Mouse (Mus musculus): Measurements from ENCODE around the gene Prrt2. TPM values are rescaled to one million over a fixed set of nuclear protein-coding genes. Genes with fewer than 3 reads are reported as not detected.

The Prrt2 gene
- total and polyA plus RNA-seq, 2 experiments, result 0.75 TPM; not detected in 1

DNA sequence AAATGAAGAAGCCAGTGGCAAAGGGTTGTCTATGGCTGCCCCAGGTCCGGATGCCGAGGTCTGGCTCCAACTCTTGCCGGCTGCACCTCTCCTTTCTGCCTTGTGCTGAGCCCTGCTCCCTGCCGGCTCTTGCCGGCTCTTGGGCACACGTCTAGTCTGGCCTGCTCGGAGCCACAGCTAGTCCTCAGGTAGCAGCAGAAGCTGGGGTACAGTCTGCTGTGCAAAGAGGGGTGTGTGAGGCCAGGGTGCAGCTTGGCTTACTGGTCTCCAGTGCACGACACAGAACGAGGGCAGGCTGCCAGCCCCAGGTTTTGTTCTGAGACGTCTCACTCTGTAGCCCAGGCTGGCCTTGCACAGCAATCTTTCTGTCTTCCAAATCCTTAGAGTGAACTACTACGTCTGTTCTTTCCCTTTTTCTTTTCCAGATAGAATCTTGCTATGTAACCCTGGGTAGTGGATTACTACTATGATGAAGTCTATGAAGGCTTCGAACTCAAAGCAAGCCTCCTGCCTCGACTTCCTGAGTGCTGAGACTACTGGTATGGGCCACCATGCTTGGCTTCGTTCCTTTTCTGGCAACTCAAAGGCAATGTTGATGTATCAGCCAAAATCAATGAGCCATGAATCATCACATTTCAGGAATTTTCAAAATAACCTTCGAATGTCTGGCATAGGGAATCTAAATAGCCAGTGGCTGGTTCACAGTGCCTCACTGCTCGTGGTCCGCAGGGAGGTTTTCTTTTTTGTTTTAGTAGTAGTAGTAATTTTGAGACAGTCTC, 11.5 kb downstream of the Prrt2 start:
- peaks cover 31% of the 10 kb centered on the region for H3K4me1 ChIP-seq (ENCODE audit: control insufficient read depth, insufficient read depth, low read length)
- H3K36me3 ChIP-seq (ENCODE audit: control insufficient read depth, insufficient read depth, low read length), result no peaks in the 10 kb centered on the region
- no peak for TF ChIP-seq CTCF (IDR thresholded peaks at IDR 0.05; ENCODE audit: low read depth, low read length)
- TF ChIP-seq POLR2A (IDR thresholded peaks at IDR 0.05; ENCODE audit: extremely low read depth, insufficient read depth, low read length), result no peak
- 60% methylated on average over 17 of the region's 17 CpGs for WGBS
- H3K9ac ChIP-seq (ENCODE audit: low read depth, low read length), result no peak overlapping the region
- H3K79me2 ChIP-seq (ENCODE audit: control insufficient read depth, insufficient read depth, low read length), result peaks cover 16% of the 10 kb centered on the region; the same call in 1 of the 2 replicates
- no peak overlapping the region for H3K4me3 ChIP-seq (ENCODE audit: insufficient read depth, low read depth, low read length)
- DNase-seq (ENCODE audit: extremely low read depth, low read depth, low spot score), result peak; percentile 77
- no peaks in the 10 kb centered on the region for H3K27me3 ChIP-seq (ENCODE audit: control insufficient read depth, insufficient read depth, low read length)
- H3K27ac ChIP-seq (replicated peaks; ENCODE audit: insufficient read depth, low read depth, low read length), result peak overlapping the region; percentile 61

DNA sequence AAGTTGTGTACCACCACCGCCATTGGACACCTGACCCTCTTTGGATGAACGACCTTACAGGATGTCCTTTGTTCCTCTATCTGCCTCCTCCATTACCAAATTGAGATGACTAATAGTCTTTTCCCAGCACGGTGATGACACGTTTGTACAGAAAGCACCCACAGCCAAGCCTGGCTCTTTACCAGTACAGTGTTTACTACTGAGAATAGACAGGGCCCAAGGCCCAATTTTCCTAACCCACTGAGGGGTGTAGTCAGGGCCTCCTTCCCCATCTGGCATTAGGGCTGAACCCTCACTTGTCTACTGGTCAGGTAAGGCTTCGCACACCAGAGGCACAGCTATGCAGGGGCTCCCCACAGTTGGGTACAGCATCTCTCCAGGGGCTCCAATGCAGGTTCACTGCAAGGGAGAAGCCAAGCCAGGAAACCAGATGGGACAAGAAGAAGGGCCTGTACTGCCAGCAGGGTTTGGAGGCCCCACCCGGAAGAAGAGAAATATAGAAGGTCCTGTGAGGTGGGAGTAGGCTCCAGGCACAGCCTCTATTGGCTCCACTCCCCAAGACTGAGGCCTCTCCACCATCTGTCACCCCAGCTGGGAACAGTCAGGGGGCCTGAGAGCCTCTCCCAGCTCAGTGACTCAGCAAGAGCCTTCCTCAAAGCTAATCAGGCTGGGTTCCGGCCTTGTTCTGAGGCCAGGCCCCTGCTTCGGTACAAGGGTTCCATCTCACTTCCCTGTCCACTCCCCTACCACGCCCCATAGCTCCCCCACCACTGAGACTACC, 12.6 kb downstream of the Prrt2 start:
- Histone ChIP-seq H3K9ac (ENCODE audit: low read depth, low read length) (peak overlapping the region; percentile 31), H3K27me3 (ENCODE audit: control insufficient read depth, insufficient read depth, low read length) (no peaks in the 10 kb centered on the region), H3K79me2 (ENCODE audit: control insufficient read depth, insufficient read depth, low read length) (peaks cover 7% of the 10 kb centered on the region; the same call in 1 of the 2 replicates), H3K27ac (replicated peaks; ENCODE audit: insufficient read depth, low read depth, low read length) (peak overlapping the region; percentile 81), H3K4me3 (ENCODE audit: insufficient read depth, low read depth, low read length) (no peak overlapping the region), H3K36me3 (ENCODE audit: control insufficient read depth, insufficient read depth, low read length) (no peaks in the 10 kb centered on the region), H3K4me1 (ENCODE audit: control insufficient read depth, insufficient read depth, low read length) (peaks cover 36% of the 10 kb centered on the region)
- peak; percentile 29 for DNase-seq (ENCODE audit: extremely low read depth, low read depth, low spot score)
- no peak for TF ChIP-seq CTCF (IDR thresholded peaks at IDR 0.05; ENCODE audit: low read depth, low read length)
- no peak for TF ChIP-seq POLR2A (IDR thresholded peaks at IDR 0.05; ENCODE audit: extremely low read depth, insufficient read depth, low read length)
- WGBS, result 52% methylated on average over 9 of the region's 9 CpGs

DNA sequence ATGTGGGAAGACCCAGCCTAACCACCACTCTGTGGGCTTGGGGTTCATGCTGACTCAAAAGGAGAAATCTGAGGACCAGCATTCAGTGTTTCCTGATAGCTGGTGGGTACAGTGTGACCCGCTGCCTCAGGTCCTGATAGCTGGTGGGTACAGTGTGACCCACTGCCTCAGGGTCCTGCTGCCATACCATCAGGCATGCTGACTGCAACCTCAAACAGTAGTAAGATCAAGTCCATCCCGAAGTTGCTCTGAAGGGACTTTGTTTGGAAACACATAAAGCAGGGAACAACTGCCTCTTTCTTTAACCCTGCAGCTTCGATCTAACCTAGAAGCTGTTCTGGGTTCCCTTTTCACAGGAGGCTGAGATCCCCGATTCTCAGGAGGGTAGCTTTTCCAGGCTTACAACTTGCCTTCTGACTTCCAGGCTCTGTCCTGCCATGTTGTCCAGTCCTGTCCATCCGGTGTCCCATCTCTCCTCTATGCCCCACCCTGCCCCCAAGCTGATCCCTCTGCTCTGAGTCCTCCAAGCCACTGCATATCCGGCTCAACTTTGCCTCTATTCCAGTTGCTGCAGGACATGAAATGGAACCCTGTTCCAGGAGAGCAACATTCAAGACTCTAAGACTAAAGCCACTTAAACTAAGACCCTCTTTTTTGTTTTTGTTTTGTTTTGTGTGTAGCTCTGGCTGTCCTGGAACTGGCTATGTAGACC, 13.5 kb downstream of the Prrt2 start:
- Histone ChIP-seq H3K4me3 (ENCODE audit: insufficient read depth, low read depth, low read length) (no peak overlapping the region), H3K79me2 (ENCODE audit: control insufficient read depth, insufficient read depth, low read length) (no peaks in the 10 kb centered on the region), H3K36me3 (ENCODE audit: control insufficient read depth, insufficient read depth, low read length) (no peaks in the 10 kb centered on the region), H3K4me1 (ENCODE audit: control insufficient read depth, insufficient read depth, low read length) (peaks cover 31% of the 10 kb centered on the region), H3K27me3 (ENCODE audit: control insufficient read depth, insufficient read depth, low read length) (no peaks in the 10 kb centered on the region), H3K27ac (replicated peaks; ENCODE audit: insufficient read depth, low read depth, low read length) (0 out of 2 replicates have a peak overlapping the region, but pooled peaks have one; percentile 8), H3K9ac (ENCODE audit: low read depth, low read length) (no peak overlapping the region)
- WGBS, result 86% methylated on average over 6 of the region's 6 CpGs
- TF ChIP-seq POLR2A (IDR thresholded peaks at IDR 0.05; ENCODE audit: extremely low read depth, insufficient read depth, low read length) (no peak), CTCF (IDR thresholded peaks at IDR 0.05; ENCODE audit: low read depth, low read length) (no peak)
- DNase-seq (ENCODE audit: extremely low read depth, low read depth, low spot score), result no peak

DNA sequence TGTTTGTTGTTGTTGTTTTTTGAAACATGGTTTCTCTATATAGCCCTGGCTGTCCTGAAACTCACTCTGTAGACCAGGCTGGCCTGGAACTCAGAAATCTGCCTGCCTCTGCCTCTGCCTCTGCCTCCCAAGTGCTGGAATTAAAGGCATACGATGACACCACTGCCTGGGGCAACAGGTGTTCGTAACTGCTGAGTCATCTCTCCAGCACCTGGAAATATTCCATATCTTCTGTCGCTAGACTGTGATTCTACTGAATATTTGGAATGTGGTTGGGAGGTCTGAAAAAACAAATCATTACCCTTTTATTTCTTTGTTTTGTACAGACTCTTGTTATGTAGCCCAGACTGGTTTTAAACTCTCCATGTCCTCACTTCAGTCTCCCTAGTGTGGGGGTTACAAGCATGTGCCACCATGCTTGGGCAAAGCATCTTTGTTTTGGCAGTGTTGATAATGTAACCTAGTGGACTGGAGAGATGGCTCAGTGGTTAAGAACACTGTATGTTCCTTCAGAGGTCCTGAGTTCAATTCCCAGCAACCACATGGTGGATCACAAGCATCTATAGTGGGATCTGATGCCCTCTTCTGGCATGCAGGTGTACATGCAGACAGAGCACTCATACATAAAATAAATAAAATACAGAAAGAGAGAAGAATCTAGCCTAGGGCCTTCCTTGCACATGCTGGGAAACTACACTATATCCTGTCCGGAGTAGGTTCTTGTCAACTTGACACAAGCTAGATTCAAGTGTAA, 16.7 kb downstream of the Prrt2 start:
- DNase-seq (ENCODE audit: extremely low read depth, low read depth, low spot score), result peak; percentile 30
- Histone ChIP-seq H3K9ac (ENCODE audit: low read depth, low read length) (no peak overlapping the region), H3K27ac (replicated peaks; ENCODE audit: insufficient read depth, low read depth, low read length) (no peak overlapping the region), H3K4me3 (ENCODE audit: insufficient read depth, low read depth, low read length) (no peak overlapping the region), H3K79me2 (ENCODE audit: control insufficient read depth, insufficient read depth, low read length) (no peaks in the 10 kb centered on the region), H3K4me1 (ENCODE audit: control insufficient read depth, insufficient read depth, low read length) (peaks cover 18% of the 10 kb centered on the region), H3K27me3 (ENCODE audit: control insufficient read depth, insufficient read depth, low read length) (no peaks in the 10 kb centered on the region), H3K36me3 (ENCODE audit: control insufficient read depth, insufficient read depth, low read length) (peaks cover 5% of the 10 kb centered on the region; the same call in 1 of the 2 replicates)
- no peak for TF ChIP-seq POLR2A (IDR thresholded peaks at IDR 0.05; ENCODE audit: extremely low read depth, insufficient read depth, low read length)
- no peak for TF ChIP-seq CTCF (IDR thresholded peaks at IDR 0.05; ENCODE audit: low read depth, low read length)
- WGBS, result 43% methylated on average over 4 of the region's 4 CpGs

DNA sequence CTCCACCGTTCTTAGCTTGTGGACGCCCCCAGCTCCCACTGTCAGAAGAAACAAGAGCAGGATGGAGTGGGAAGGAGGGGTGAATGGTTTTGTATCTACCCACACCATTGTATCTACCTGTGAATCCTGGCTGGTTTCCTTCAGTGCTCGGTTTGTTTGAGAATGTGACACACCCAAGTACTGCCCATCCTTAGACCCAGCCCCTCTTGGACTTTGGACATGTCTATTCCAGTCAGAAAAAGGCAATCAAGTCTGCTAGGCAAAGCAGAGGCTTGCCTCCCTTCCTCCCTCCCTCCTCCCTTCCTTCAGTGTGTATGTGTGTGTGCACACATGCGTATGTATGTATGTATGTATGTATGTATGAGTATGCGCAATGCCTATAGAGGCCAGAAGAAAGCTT, 17.4 kb downstream of the Prrt2 start:
- WGBS, result 77% methylated on average over 5 of the region's 5 CpGs
- no peaks in the 10 kb centered on the region for H3K27me3 ChIP-seq (ENCODE audit: control insufficient read depth, insufficient read depth, low read length)
- no peak overlapping the region for H3K27ac ChIP-seq (replicated peaks; ENCODE audit: insufficient read depth, low read depth, low read length)
- DNase-seq (ENCODE audit: extremely low read depth, low read depth, low spot score), result peak; percentile 55
- no peaks in the 10 kb centered on the region for H3K79me2 ChIP-seq (ENCODE audit: control insufficient read depth, insufficient read depth, low read length)
- H3K9ac ChIP-seq (ENCODE audit: low read depth, low read length), result no peak overlapping the region
- peaks cover 6% of the 10 kb centered on the region; the same call in 1 of the 2 replicates for H3K36me3 ChIP-seq (ENCODE audit: control insufficient read depth, insufficient read depth, low read length)
- H3K4me3 ChIP-seq (ENCODE audit: insufficient read depth, low read depth, low read length), result no peak overlapping the region
- no peak for TF ChIP-seq CTCF (IDR thresholded peaks at IDR 0.05; ENCODE audit: low read depth, low read length)
- no peak for TF ChIP-seq POLR2A (IDR thresholded peaks at IDR 0.05; ENCODE audit: extremely low read depth, insufficient read depth, low read length)
- H3K4me1 ChIP-seq (ENCODE audit: control insufficient read depth, insufficient read depth, low read length), result peaks cover 14% of the 10 kb centered on the region
